Mouse (Mus musculus) A20 (cell line): Measurements from ENCODE around the gene Prox1.

Source experiments
- DNase-seq: peaks from one replicate; pipeline ENCODE4 v3.0.0-alpha.2; 2011; ENCODE audit warnings: low read depth, low spot score

The Prox1 gene

GRCm38 (mm10) chr1:190143593-190143992, 26.9 kb downstream of the Prox1 start:
- DNase-seq = no peak

- DNase-seq = no peak
Measured at GRCm38 (mm10) chr1:190142584-190142983, 27.9 kb downstream of the Prox1 start.

DNA sequence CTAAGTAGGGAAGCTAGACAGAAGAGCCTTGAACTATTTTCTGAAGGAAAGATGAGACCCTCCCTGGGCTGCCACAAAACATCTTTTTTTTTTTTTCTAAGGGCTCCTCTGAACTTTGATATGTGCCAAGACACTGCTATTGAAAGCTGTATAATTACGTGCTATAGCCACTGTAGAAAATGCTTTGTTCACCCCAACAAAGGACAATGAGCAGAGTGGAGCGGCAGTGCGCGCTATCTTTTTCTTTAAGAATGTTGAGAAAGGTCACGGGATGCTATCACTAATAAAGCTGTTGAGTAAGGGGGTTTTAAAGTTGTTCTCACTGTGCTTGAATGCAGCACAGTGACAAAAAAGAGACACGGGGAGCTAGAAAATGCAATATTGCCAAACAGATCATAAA, 30.0 kb downstream of the Prox1 start:
- DNase-seq = no peak

DNA sequence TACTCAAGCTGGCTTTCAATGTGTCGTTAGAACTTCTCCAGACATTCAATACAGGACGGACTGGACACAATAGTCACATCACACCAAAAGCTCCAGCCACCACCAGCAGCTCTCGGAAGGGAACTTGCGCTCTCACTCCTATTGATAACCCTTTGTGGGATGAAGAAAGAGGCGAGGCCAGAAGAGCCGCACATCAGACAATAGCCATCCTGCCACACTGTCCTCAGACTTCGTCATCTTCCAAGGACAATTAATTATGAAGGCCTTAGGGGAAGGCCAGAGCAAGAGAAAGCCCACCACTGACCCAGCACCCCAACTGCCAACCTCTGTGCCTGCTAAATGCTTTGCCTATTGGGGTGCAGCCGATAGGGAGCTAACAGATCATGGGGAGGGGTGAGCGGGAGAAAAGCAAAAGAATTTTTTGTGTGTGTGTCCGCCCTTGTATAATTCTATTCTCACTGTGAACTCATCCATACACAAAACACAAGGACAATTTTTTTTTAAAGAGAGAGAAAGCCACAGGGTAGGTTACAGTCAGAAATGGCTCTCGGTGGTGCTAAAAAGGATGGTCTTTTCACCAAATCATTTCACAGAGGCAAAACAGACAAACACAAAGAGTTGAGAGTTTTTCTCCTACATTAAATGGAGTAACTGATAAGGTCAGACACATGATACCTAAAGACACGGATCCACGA, 30.7 kb downstream of the Prox1 start:
- no peak for DNase-seq

DNA sequence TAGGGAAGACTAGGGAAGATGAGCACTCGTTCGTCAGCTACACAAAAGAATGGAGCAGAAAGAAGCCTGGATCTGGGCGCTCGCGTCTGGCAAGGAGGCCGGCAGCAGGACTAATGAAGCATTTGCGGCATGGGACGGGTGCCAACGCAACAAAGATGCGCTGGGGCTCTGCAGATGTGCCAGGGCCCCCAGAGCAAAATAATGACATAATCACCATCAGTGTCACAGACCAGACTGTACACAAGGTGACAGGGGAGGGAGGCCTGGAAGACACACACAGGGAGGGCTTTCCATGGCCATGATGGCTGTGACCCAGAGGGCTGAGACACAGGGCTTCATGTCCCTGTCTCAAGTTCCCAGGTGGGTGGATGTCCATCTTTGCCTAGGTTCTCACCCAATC, 32.6 kb downstream of the Prox1 start:
- no peak for DNase-seq

DNA sequence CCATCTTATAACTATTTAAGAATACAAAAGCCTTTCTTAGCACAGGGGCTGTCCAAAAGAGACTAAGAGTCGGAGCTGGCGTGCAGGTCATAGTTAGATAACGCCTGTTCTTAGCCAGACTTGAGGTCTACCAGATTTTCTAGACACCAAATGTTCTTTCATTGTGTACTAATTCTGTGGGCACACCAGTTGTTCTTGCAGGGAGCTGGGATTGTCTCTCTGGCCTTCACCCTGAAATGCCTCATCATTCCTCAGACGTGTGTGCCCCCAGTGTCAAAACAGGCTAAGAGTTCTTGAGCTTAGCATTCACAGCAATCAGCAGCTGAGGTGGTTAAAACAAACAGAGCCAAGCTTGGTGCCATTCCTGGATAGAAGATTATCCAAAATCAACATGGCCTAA, 37.6 kb downstream of the Prox1 start:
- DNase-seq = no peak

DNA sequence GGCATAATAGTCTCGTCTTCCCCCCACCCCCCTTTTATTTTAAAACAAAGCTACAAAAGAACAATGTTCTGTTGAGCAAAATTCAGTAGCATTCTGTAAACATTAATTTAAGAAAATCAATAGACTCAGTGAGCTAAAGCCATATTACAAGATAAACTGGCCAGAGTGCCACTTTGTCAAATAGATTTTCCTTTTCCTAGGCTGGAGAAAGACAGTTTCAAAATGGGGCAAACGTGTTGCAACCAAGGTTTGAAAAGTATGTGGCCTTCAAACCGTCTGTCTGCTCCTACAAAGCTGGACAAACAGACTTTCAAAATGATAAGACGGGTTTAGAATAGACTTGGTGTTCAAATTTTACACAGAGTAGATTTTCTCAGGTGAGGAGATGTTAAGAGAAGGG, 39.6 kb downstream of the Prox1 start:
- no peak for DNase-seq

DNA sequence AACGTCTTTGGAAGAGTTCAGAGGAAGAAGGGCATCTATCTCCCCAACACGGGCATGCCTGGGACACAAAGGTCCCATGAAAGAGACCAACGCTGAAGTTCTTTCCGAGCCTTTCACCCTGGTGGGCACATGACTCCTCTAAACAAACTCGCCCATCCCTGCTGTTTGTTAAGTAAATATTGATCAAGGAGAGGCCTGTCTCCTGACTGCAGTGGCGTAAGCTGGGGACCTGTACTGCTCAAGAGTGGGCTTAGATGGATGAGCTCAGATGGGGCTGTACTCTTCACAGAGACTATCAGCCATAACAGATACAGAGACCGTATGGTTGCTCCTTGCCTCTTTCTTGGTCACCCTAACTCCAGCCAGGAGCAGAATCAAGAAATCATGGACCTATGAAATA, 41.0 kb downstream of the Prox1 start:
- DNase-seq = no peak

DNA sequence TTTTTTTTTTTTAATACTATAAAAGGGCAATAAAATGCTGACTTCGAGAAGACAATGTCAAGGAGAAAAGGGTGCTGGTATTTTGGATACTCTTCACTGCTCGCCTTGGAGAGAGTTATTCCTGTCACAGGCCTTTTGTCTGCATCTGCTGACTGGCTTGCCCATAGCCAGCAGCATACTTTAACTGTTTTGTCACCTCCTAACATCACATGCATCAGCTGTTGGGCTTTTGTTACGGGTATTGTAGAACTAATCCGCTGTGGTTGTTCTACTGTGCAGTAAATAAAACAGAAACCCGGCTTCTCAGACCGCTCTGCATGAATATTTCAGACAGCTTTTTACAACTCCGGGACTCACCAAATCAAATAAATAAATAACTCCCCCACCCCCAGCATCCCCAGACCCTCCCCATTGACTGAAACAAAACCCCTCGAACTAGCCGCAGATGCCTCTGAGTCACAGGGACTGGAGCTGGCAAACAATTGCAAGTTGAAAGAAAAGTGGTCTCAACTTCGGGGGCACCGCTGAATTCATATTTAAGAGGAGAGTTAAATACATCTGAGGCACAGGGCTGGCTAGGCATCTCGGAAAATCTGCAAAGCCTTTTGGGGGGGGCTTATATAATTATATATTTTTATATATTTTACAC, 41.7 kb downstream of the Prox1 start:
- DNase-seq = no peak

GRCm38 (mm10) chr1:190127878-190128277, 42.6 kb downstream of the Prox1 start:
- no peak for DNase-seq

DNA sequence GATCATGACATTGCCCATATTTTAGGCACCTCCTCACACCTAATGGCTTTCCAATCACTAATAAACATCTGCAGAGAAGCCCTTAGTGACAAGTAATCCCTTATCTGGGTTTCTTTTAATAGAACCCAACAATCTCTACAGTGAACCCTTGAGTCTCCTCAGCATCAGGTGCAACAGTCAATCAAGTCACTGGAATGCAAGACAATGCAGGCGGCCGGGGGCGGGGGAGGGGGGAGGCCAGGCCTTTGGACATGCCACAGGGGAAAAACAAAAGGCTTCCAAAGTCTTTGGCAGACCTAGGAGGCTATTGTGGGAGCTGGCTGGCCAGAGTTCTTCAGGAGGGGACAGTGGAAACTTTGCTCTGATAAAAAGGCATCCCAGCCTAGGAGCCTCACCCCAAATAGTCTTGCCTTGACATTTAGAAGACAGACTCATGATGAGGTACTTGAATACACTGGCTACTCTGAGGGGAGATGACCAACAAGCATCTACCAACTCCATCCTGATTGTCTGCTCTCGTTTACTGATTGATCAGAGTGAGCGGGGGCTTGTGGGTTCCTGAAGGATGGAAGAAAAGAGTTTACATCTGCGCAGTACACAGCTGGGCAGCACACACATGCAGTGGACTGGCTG, 43.2 kb downstream of the Prox1 start:
- no peak for DNase-seq

DNA sequence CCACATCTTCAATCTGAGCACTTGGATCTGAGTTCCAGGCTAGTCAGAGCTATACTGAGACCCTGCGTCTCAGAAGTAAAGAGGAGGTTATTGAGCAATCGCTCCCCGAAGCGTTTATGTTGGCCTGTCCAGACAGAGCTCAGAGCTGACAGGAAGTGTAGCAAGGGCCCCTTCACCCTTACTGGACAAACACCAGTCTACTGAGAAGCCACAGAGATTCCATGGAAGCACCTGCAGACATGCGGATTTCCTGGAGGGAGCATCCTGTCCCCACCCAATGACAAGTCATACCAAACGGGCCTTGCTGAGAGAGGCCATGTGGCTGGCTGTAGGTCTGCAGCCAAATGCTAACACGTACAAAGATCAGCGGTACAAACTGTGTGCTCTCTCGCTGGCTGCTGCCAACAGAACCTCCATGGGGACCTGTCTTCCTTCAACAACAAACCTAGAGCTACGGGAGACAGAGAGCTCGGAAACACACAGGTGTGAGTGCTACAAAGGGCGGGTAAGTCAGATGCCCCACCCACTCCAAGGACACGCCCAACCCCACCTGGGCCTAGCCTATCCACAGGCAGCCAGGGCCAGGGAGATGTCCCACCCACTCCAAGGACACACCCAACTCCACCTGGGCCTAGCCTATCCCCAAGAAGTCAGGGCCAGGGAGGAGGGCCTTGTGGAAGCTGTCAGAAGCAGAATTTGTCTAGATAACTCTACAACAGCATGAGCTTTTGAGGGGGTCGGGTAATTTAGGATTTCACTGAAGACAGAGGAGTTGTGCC, 45.4 kb downstream of the Prox1 start:
- DNase-seq = no peak

- DNase-seq = no peak
Measured at GRCm38 (mm10) chr1:190123404-190123803, 47.1 kb downstream of the Prox1 start.

DNA sequence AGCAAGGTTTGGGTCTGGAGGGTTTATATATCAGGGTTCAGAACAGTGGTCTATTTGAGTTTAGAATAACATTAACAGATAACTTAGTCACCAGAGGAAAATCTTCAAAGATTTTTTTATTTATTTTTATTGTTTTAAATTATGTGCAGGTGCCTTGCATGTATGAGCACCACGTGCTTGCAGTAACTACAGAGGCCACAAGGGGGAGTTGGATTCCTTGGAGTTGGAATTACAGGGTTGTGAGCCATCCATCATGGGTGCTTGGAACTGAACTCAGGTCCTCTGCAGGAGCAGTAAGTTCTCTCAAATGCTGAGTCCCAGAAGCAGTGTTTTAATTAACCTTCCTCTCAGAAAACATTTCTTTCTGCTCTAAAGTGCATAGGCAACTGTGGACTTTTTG, 54.5 kb downstream of the Prox1 start:
- DNase-seq = no peak

DNA sequence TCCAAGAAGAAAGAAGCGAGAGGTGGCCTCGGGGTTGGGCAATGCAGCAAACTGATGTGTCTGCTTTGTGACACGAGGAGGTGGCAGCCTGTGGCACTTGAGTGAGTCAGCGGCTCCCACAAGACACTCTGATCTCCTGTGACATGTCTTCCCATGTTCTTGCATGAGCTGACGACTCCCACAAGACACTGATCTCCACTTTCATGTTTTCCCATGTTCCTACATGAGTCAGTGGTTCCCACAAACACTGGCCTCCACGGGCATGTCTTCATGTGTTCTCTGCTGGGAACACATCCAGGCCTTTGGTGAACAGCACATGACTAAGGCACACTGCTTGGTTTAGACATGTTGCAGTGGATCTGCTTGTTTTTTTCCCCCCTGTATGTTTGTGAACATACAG, 58.8 kb downstream of the Prox1 start:
- DNase-seq = no peak

- no peak for DNase-seq
Measured at GRCm38 (mm10) chr1:190107587-190107986, 62.9 kb downstream of the Prox1 start.

- no peak for DNase-seq
Measured at GRCm38 (mm10) chr1:190106674-190107420, 63.7 kb downstream of the Prox1 start.

DNA sequence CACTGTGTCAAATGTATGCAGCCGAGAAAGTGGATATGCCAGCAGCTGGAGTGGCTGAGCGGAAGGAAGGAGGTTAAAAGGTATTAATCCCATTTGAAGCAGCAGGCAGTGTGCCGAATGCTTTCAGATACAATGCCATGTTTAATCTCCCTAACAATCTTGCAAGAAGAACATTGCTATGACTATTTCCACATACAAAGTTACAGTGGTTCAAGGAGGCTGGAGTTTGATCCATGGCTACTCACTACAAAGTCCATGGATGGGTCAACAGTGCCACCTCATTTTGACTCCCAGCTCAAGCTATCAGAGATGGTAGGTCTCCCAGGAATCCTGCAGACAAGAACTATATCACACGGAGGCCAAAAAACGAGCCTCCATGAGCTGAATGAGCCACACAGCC, 64.5 kb downstream of the Prox1 start:
- no peak for DNase-seq

GRCm38 (mm10) chr1:190093326-190093725, 77.2 kb downstream of the Prox1 start:
- DNase-seq = no peak

GRCm38 (mm10) chr1:190092076-190092475, 78.4 kb downstream of the Prox1 start:
- DNase-seq = no peak

GRCm38 (mm10) chr1:190088929-190089328, 81.6 kb downstream of the Prox1 start:
- DNase-seq = no peak

- DNase-seq = no peak
Measured at GRCm38 (mm10) chr1:190085703-190086102, 84.8 kb downstream of the Prox1 start.
